Mouse (Mus musculus): ENCODE measurements around the gene Gpr4. TPM values are rescaled to one million over a fixed set of nuclear protein-coding genes. Genes with fewer than 3 reads are reported as not detected.

The Gpr4 gene
- 1.6 and 2.6 TPM in 2 replicates for polyA plus RNA-seq (2014; fragmentation: Nextera tagmentation; extraction: Ambion mirVana)

DNA sequence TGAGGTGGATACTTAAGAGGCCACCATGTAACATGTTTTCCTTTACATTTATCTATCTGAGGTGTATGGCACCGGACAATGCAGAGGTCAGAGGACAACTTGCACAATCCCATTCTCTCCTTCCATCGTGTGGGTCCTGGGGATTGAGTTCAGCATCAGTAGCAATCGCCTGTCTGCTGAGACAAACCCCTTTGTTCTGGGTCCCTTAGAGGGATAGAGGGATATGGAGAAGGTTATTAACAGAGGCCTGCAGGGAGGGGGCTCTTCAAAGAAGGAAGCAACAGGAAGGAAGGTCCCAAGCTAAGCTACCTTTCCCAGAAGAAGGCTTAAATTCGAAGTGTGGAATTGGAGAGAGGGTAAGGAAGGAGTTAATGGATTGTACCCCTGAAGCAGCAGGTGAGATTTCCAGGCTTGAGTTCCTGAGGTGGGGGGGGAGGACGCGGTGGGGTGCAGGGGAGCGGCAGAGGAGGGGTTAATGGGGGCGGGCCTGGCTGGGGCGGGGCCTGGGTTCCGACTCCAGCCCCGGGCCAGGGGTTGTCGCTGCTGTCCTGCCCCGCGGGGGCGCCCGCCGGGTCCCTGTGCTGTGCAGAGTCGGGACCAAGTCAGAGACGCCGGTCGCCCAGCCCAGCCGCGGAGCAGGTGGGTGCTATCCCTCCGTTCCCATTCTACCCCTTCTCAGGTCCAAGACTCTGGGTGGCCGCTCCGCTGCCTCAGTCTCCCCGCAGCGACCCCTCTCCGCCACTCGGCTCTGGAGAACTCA lies at the start of gene Gpr4:
Gene Gpr4, plus strand, starts transcription at position 543 of the 760 bp plus-strand sequence.
- DNase-seq (ENCODE audit: low spot score) (peak; percentile 65), ATAC-seq (ENCODE audit: low FRiP score) (peak; percentile 67)
- 3% methylated on average over 25 of the region's 30 CpGs for WGBS
- Histone ChIP-seq H3K36me3 (ENCODE audit: control insufficient read depth, insufficient read depth, low read length) (no peaks in the 10 kb centered on the region), H3K27me3 (ENCODE audit: control insufficient read depth, insufficient read depth, low read length) (no peaks in the 10 kb centered on the region; the same call in none of the 2 replicates), H3K9ac (ENCODE audit: low read depth, low read length) (peak within 1 kb of the TSS; percentile 40; the same call in 1 of the 2 replicates), H3K4me2 (replicated peaks; ENCODE audit: low read depth, low read length) (peak within 1 kb of the TSS; percentile 71), H3K9me3 (ENCODE audit: control insufficient read depth, low read length) (peaks cover 2% of the 10 kb centered on the region; the same call in 1 of the 2 replicates), H3K27ac (ENCODE audit: low read depth, low read length) (no peak within 1 kb of the TSS), H3K4me3 (ENCODE audit: low read depth, low read length) (peak within 1 kb of the TSS; percentile 36), H3K4me1 (replicated peaks; ENCODE audit: control insufficient read depth, insufficient read depth, low read length) (no peaks in the 10 kb centered on the region)

- H3K36me3 ChIP-seq (ENCODE audit: control insufficient read depth, insufficient read depth, low read length) = no peaks in the 10 kb centered on the region
- H3K9me3 ChIP-seq (ENCODE audit: control insufficient read depth, low read length) = no peaks in the 10 kb centered on the region
- no peak for DNase-seq (ENCODE audit: low spot score)
- ATAC-seq (ENCODE audit: low FRiP score) = no peak
- H3K4me1 ChIP-seq (replicated peaks; ENCODE audit: control insufficient read depth, insufficient read depth, low read length) = peaks cover 7% of the 10 kb centered on the region
- no peak overlapping the region for H3K9ac ChIP-seq (ENCODE audit: low read depth, low read length)
- 87% methylated on average over 7 of the region's 7 CpGs for WGBS
- no peak overlapping the region for H3K4me2 ChIP-seq (replicated peaks; ENCODE audit: low read depth, low read length)
- no peak overlapping the region for H3K4me3 ChIP-seq (ENCODE audit: low read depth, low read length)
- H3K27me3 ChIP-seq (ENCODE audit: control insufficient read depth, insufficient read depth, low read length) = peaks cover 30% of the 10 kb centered on the region
- H3K27ac ChIP-seq (ENCODE audit: low read depth, low read length) = no peak overlapping the region
Measured at GRCm38 (mm10) chr7:19162928-19163327, 49.4 kb upstream of the Gpr4 start.

GRCm38 (mm10) chr7:19163752-19164151 lies 48.6 kb upstream of the Gpr4 start:
- Histone ChIP-seq H3K4me2 (replicated peaks; ENCODE audit: low read depth, low read length) (no peak overlapping the region), H3K9me3 (ENCODE audit: control insufficient read depth, low read length) (no peaks in the 10 kb centered on the region), H3K36me3 (ENCODE audit: control insufficient read depth, insufficient read depth, low read length) (no peaks in the 10 kb centered on the region), H3K9ac (ENCODE audit: low read depth, low read length) (no peak overlapping the region), H3K4me1 (replicated peaks; ENCODE audit: control insufficient read depth, insufficient read depth, low read length) (peaks cover 7% of the 10 kb centered on the region), H3K27ac (ENCODE audit: low read depth, low read length) (no peak overlapping the region), H3K27me3 (ENCODE audit: control insufficient read depth, insufficient read depth, low read length) (peaks cover 30% of the 10 kb centered on the region), H3K4me3 (ENCODE audit: low read depth, low read length) (no peak overlapping the region)
- DNase-seq (ENCODE audit: low spot score) = no peak
- 26% methylated on average over 12 of the region's 12 CpGs for WGBS
- ATAC-seq (ENCODE audit: low FRiP score) = no peak

- WGBS = under 1% methylated on average over 6 of the region's 6 CpGs
- Histone ChIP-seq H3K4me2 (replicated peaks; ENCODE audit: low read depth, low read length) (peak overlapping the region; percentile 14; the same call in 1 of the 2 replicates), H3K27me3 (ENCODE audit: control insufficient read depth, insufficient read depth, low read length) (peaks cover 28% of the 10 kb centered on the region), H3K9me3 (ENCODE audit: control insufficient read depth, low read length) (no peaks in the 10 kb centered on the region), H3K4me1 (replicated peaks; ENCODE audit: control insufficient read depth, insufficient read depth, low read length) (peaks cover 7% of the 10 kb centered on the region), H3K36me3 (ENCODE audit: control insufficient read depth, insufficient read depth, low read length) (no peaks in the 10 kb centered on the region), H3K27ac (ENCODE audit: low read depth, low read length) (no peak overlapping the region), H3K4me3 (ENCODE audit: low read depth, low read length) (no peak overlapping the region), H3K9ac (ENCODE audit: low read depth, low read length) (no peak overlapping the region)
- DNase-seq (ENCODE audit: low spot score) = peak; percentile 12
- ATAC-seq (ENCODE audit: low FRiP score) = no peak
Measured at GRCm38 (mm10) chr7:19164189-19164588, 48.1 kb upstream of the Gpr4 start.

- peaks cover 21% of the 10 kb centered on the region for H3K27me3 ChIP-seq (ENCODE audit: control insufficient read depth, insufficient read depth, low read length)
- ATAC-seq (ENCODE audit: low FRiP score) (no peak), DNase-seq (ENCODE audit: low spot score) (peak; percentile 39)
- no peak overlapping the region for H3K4me2 ChIP-seq (replicated peaks; ENCODE audit: low read depth, low read length)
- no peak overlapping the region for H3K27ac ChIP-seq (ENCODE audit: low read depth, low read length)
- WGBS = 2% methylated on average over 13 of the region's 13 CpGs
- peaks cover 7% of the 10 kb centered on the region for H3K4me1 ChIP-seq (replicated peaks; ENCODE audit: control insufficient read depth, insufficient read depth, low read length)
- H3K36me3 ChIP-seq (ENCODE audit: control insufficient read depth, insufficient read depth, low read length) = no peaks in the 10 kb centered on the region
- H3K4me3 ChIP-seq (ENCODE audit: low read depth, low read length) = no peak overlapping the region
- no peaks in the 10 kb centered on the region for H3K9me3 ChIP-seq (ENCODE audit: control insufficient read depth, low read length)
- no peak overlapping the region for H3K9ac ChIP-seq (ENCODE audit: low read depth, low read length)
Measured at GRCm38 (mm10) chr7:19164978-19165377, 47.4 kb upstream of the Gpr4 start.

DNA sequence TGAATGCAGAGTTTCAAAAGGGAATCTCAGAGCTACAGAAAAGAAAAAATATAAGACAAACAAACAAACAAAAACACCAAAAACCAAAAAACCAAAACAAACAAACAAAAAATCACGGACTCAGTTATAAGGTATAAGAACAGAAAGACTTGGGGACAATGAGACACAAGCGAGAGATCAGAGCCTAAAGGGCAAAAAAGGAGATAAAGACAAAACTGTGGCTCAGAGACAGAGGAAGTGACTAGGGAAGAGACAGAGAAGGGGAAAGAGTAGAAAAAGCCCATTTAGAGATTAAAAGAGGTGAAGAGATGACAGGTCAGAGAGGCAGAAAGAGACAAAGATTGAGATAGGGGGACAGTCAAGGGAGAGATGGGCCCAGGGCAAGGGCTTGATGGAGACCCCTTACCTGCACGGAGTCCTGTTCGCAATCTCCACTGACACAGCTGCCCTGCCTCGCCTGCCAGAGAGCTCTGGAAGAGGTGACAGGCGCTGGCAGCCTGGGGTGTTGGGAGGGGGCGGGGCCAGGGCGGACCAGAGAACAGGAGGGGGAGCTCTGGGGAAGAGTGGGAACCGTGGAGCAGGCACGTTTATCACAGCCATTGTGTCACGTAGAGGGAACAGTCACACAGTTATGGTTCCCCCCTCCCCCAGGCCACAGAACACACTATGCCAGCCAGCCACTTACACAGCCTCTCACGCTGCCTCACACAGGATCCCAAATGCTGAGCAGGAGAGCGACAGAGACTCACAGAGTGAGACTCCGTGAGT lies 46.5 kb upstream of the Gpr4 start, which contains the start of gene Gipr:
Gene Gipr, minus strand, starts transcription at position 472 of the 768 bp plus-strand sequence.
- DNase-seq (ENCODE audit: low spot score) (peak; percentile 31), ATAC-seq (ENCODE audit: low FRiP score) (peak; percentile 31; the same call in 1 of the 2 replicates)
- H3K27me3 ChIP-seq (ENCODE audit: control insufficient read depth, insufficient read depth, low read length) = peaks cover 14% of the 10 kb centered on the region
- no peaks in the 10 kb centered on the region for H3K36me3 ChIP-seq (ENCODE audit: control insufficient read depth, insufficient read depth, low read length)
- no peak within 1 kb of the TSS for H3K4me2 ChIP-seq (replicated peaks; ENCODE audit: low read depth, low read length)
- H3K4me3 ChIP-seq (ENCODE audit: low read depth, low read length) = no peak within 1 kb of the TSS
- H3K9ac ChIP-seq (ENCODE audit: low read depth, low read length) = no peak within 1 kb of the TSS
- no peak within 1 kb of the TSS for H3K27ac ChIP-seq (ENCODE audit: low read depth, low read length)
- WGBS = 15% methylated on average over 14 of the region's 14 CpGs
- H3K9me3 ChIP-seq (ENCODE audit: control insufficient read depth, low read length) = no peaks in the 10 kb centered on the region
- peaks cover 7% of the 10 kb centered on the region for H3K4me1 ChIP-seq (replicated peaks; ENCODE audit: control insufficient read depth, insufficient read depth, low read length)

DNA sequence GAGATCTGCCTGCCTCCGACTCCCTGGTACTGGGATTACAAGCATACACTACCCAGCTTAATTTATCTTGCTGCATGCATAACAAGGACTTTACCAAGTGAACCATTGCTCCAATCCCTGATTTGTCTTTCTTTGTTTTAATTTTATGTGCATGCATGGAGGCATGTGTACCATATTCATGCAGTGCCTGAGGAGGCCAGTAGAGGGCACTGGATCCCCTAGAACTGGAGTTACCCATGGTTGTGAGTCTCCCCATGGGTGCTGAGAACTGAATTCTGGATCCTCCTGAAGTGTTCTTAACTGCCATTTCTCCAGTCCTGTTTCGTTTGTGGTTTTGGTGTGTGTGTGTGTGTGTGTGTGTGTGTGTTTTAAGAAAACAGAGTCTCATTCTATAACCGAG lies 45.3 kb upstream of the Gpr4 start:
- H3K27ac ChIP-seq (ENCODE audit: low read depth, low read length) = no peak overlapping the region
- H3K4me3 ChIP-seq (ENCODE audit: low read depth, low read length) = no peak overlapping the region
- peaks cover 14% of the 10 kb centered on the region for H3K27me3 ChIP-seq (ENCODE audit: control insufficient read depth, insufficient read depth, low read length)
- peaks cover 7% of the 10 kb centered on the region for H3K4me1 ChIP-seq (replicated peaks; ENCODE audit: control insufficient read depth, insufficient read depth, low read length)
- WGBS = 85% methylated on average over 3 of the region's 3 CpGs
- no peaks in the 10 kb centered on the region for H3K36me3 ChIP-seq (ENCODE audit: control insufficient read depth, insufficient read depth, low read length)
- ATAC-seq (ENCODE audit: low FRiP score) = no peak
- no peaks in the 10 kb centered on the region for H3K9me3 ChIP-seq (ENCODE audit: control insufficient read depth, low read length)
- no peak for DNase-seq (ENCODE audit: low spot score)
- H3K9ac ChIP-seq (ENCODE audit: low read depth, low read length) = no peak overlapping the region
- H3K4me2 ChIP-seq (replicated peaks; ENCODE audit: low read depth, low read length) = no peak overlapping the region

DNA sequence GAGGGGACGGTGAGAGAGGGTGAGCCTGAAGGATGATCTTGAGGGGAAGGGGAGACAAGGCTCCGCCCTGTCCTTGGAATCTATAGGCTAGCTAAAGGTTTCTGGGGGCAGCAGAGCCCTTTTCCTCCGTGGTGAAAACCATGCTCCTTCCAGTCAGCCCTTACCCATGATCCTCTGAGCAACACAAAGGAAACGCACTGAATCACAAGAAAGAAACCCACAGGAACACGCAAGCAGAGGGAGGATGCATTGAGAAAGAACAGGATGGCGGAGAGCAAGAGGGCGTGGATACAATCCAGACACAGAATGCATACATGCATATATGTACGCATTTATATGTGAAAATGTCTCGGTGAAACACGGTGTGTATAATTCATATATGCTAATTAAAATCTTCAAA lies 42.8 kb upstream of the Gpr4 start:
- Histone ChIP-seq H3K4me3 (ENCODE audit: low read depth, low read length) (no peak overlapping the region), H3K27me3 (ENCODE audit: control insufficient read depth, insufficient read depth, low read length) (peaks cover 8% of the 10 kb centered on the region), H3K4me2 (replicated peaks; ENCODE audit: low read depth, low read length) (no peak overlapping the region), H3K9me3 (ENCODE audit: control insufficient read depth, low read length) (no peaks in the 10 kb centered on the region), H3K27ac (ENCODE audit: low read depth, low read length) (no peak overlapping the region), H3K9ac (ENCODE audit: low read depth, low read length) (no peak overlapping the region), H3K36me3 (ENCODE audit: control insufficient read depth, insufficient read depth, low read length) (no peaks in the 10 kb centered on the region), H3K4me1 (replicated peaks; ENCODE audit: control insufficient read depth, insufficient read depth, low read length) (peaks cover 5% of the 10 kb centered on the region)
- DNase-seq (ENCODE audit: low spot score) (no peak), ATAC-seq (ENCODE audit: low FRiP score) (no peak)
- 64% methylated on average over 10 of the region's 10 CpGs for WGBS
